Mouse (Mus musculus) midbrain, embryonic 16.5 days (tissue): ENCODE results near the gene Xrn1. TPM values are rescaled to one million over a fixed set of nuclear protein-coding genes. Genes with fewer than 3 reads are reported as not detected.

Experiments
- ATAC-seq: fragments of 200-750 bp; cut with Nextera tagmentation; 2 replicates; pipeline ENCODE4 v1.8.0; 2017; ENCODE audit warnings: moderate TSS enrichment
- H3K27ac ChIP-seq: fragments of 300-500 bp; sonication (generic); 2 replicates; pipeline ENCODE4 v1.5.1; 2014; ENCODE audit warnings: mild to moderate bottlenecking, low read length, mixed read lengths
- H3K27me3 ChIP-seq: fragments of 300-500 bp; sonication (generic); 2 replicates; pipeline ENCODE4 v1.6.1; 2014; ENCODE audit warnings: low read depth, low read length, mixed read lengths; ENCODE audit not compliant: control insufficient read depth, insufficient read depth
- H3K36me3 ChIP-seq: fragments of 300-500 bp; sonication (generic); 2 replicates; pipeline ENCODE4 v1.6.1; 2014; ENCODE audit warnings: mild to moderate bottlenecking, low read length, moderate library complexity, mixed read lengths; ENCODE audit not compliant: control insufficient read depth, insufficient read depth
- H3K4me1 ChIP-seq: fragments of 300-500 bp; sonication (generic); 2 replicates; pipeline ENCODE4 v1.6.1; 2014; ENCODE audit warnings: mild to moderate bottlenecking, low read length, mixed read lengths; ENCODE audit not compliant: control insufficient read depth, insufficient read depth
- H3K4me2 ChIP-seq: fragments of 300-500 bp; sonication (generic); 2 replicates; pipeline ENCODE4 v1.6.1; 2014; ENCODE audit warnings: mild to moderate bottlenecking, low read length, mixed read lengths
- H3K4me3 ChIP-seq: fragments of 300-500 bp; sonication (generic); 2 replicates; pipeline ENCODE4 v1.5.1; 2014; ENCODE audit warnings: low read depth, mild to moderate bottlenecking, low read length, moderate library complexity, mixed read lengths
- H3K9ac ChIP-seq: fragments of 300-500 bp; sonication (generic); 2 replicates; pipeline ENCODE4 v1.6.1; 2014; ENCODE audit warnings: low read depth, low read length, mixed read lengths
- H3K9me3 ChIP-seq: fragments of 300-500 bp; sonication (generic); replicated peaks from 2 replicates; pipeline ENCODE4 v1.6.1; 2014; ENCODE audit warnings: mild to moderate bottlenecking, low read length, mixed read lengths; ENCODE audit not compliant: control insufficient read depth, poor library complexity, severe bottlenecking
- WGBS: fragments of 180-500 bp; shearing (Covaris S2); extraction: QIAGEN DNeasy Blood & Tissue Kit; methylation state at CpG from one replicate; pipeline ENCODE4 v1.1.7; 2014; 5-methylcytosine and 5-hydroxymethylcytosine counted together
- polyA plus RNA-seq: library from polyadenylated mRNA; unstranded; fragments of >200 nt; fragmentation: Nextera tagmentation; extraction: Ambion mirVana; gene quantifications from 2 replicates; pipeline ENCODE4 v1.2.1, GENCODE M21; 2015

Gene Xrn1
- polyA plus RNA-seq, 1 experiment from 2014 or later = 14.4 TPM

DNA sequence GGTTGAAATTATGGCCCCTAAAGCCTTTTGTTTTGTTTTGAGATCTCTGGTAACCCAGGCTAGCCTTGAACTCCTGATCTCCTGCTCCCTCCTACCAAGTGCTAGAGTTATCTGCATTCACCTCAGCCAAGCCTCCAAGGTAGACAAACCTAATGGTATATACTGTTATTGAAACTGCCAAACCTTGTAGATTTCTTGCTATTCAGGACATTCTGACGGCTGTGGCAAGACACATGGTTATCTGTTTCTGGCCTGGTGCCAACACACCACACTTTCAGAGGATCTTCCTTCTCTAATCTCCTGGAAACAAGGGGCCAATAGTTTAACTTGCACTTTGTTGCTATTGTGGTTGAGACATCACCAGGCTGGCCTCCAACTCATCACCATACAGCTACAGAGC lies 140.6 kb downstream of the Xrn1 start:
- H3K4me3 ChIP-seq = no peak overlapping the region
- no peaks in the 10 kb centered on the region for H3K4me1 ChIP-seq
- no peak overlapping the region for H3K27ac ChIP-seq
- H3K27me3 ChIP-seq = no peaks in the 10 kb centered on the region
- H3K36me3 ChIP-seq = no peaks in the 10 kb centered on the region
- 85% methylated on average over 1 of the region's 1 CpGs for WGBS
- H3K9ac ChIP-seq = no peak overlapping the region
- peaks cover 13% of the 10 kb centered on the region; the same call in 1 of the 2 replicates for H3K9me3 ChIP-seq
- no peak for ATAC-seq
- no peak overlapping the region for H3K4me2 ChIP-seq

DNA sequence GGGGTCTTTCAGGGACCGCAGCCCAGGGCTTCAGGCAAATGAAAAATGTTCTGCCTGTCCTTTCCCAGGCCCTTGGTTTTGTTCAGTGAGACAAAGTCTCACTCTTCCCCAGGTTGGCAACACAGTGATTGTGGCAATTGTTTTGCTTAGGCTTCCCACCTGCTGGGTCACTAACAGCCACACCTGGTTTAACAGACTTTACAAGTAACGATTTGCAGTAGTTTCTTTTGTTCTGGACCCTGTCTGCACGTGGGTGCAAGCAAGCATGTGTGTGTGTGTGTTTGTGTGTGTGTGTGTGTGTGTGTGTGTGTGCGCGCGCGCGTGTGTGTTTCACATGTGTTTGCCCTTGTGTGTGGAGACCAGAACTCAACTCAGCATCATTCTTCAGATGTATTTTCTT lies 148.3 kb downstream of the Xrn1 start:
- 85% methylated on average over 8 of the region's 8 CpGs for WGBS
- H3K36me3 ChIP-seq = no peaks in the 10 kb centered on the region
- no peak overlapping the region for H3K9ac ChIP-seq
- H3K4me3 ChIP-seq = no peak overlapping the region
- no peaks in the 10 kb centered on the region for H3K27me3 ChIP-seq
- no peak for ATAC-seq
- H3K4me2 ChIP-seq = no peak overlapping the region
- no peak overlapping the region for H3K27ac ChIP-seq
- peaks cover 16% of the 10 kb centered on the region; the same call in 1 of the 2 replicates for H3K9me3 ChIP-seq
- H3K4me1 ChIP-seq = no peaks in the 10 kb centered on the region

Other genes with a start within 250 kb of the Xrn1 start
- 8.3 TPM in 2 replicates for gene Trpc1, start 204.4 kb upstream of the Xrn1 start, polyA plus RNA-seq
- 2.1 and 2.9 TPM in 2 replicates for gene Pls1, start 109.4 kb upstream of the Xrn1 start, polyA plus RNA-seq
- gene Atr, start 97.2 kb upstream of the Xrn1 start, polyA plus RNA-seq = 11.6 and 14.4 TPM in 2 replicates
- 2.4 and 2.9 TPM in 2 replicates for gene Gk5, start 164.6 kb downstream of the Xrn1 start, polyA plus RNA-seq
- 16.0 and 22.3 TPM in 2 replicates for gene Tfdp2, start 241.5 kb downstream of the Xrn1 start, polyA plus RNA-seq